Mouse (Mus musculus): ENCODE results near the gene Poldip3. TPM values are rescaled to one million over a fixed set of nuclear protein-coding genes. Genes with fewer than 3 reads are reported as not detected.

Gene Poldip3
- total and polyA plus RNA-seq, 3 experiments: 77.0 to 78.9 (median 77.2) TPM

GRCm38 (mm10) chr15:83084022-83084640 is 65.1 kb downstream of the Poldip3 start:
- no peaks in the 10 kb centered on the region for H3K9me3 ChIP-seq (replicated peaks; ENCODE audit: low read length)
- in situ Hi-C loops (cut with MboI; ENCODE audit: low pct_ligation_motif_present, low pct_unique_long_range_greater_than_20kb, low sequenced_read_pairs) (loop anchor here (25.0 kb wide), 1 partner anchor 822 kb away; the partner anchor contains the start of genes 1500009C09Rik and Sept3), dilution Hi-C loops (cut with MboI; ENCODE audit: extremely low pct_ligation_motif_present, extremely low pct_unique_long_range_greater_than_20kb, low sequenced_read_pairs) (no loop called here)
- no peaks in the 10 kb centered on the region for H3K27me3 ChIP-seq (replicated peaks)
- no peak overlapping the region for H3K4me2 ChIP-seq (ENCODE audit: insufficient read depth, low read depth, poor library complexity, severe bottlenecking)
- no peak for TF ChIP-seq UBTF (IDR thresholded peaks at IDR 0.05; ENCODE audit: low read depth, low read length)
- TF ChIP-seq USF1 (IDR thresholded peaks at IDR 0.05; ENCODE audit: low read depth, low read length): no peak
- no peak for TF ChIP-seq TCF12 (IDR thresholded peaks at IDR 0.05; ENCODE audit: low read depth, low read length)
- no peak for TF ChIP-seq POLR2A (IDR thresholded peaks at IDR 0.05; ENCODE audit: low read depth, low read length)
- no peak for TF ChIP-seq NRF1 (IDR thresholded peaks at IDR 0.05; ENCODE audit: low read depth, low read length)
- TF ChIP-seq MXI1 (IDR thresholded peaks at IDR 0.05; ENCODE audit: low read depth, low read length): no peak
- TF ChIP-seq CHD2 (IDR thresholded peaks at IDR 0.05; ENCODE audit: low read length): no peak
- TF ChIP-seq BHLHE40 (IDR thresholded peaks at IDR 0.05; ENCODE audit: low read depth, low read length): no peak
- no peak for TF ChIP-seq CTCF (conservative IDR thresholded peaks at IDR 0.05 in 1 of 2, IDR thresholded peaks at IDR 0.05 in 1 of 2; ENCODE audit: low read depth in 2 of 2, low read length in 2 of 2)
- H3K79me2 ChIP-seq (replicated peaks; ENCODE audit: control insufficient read depth, extremely low read depth, insufficient read depth, poor library complexity, severe bottlenecking): no peaks in the 10 kb centered on the region
- H3K9ac ChIP-seq (ENCODE audit: insufficient read depth, low read depth): no peak overlapping the region
- H3K27ac ChIP-seq (ENCODE audit: insufficient read depth, low read depth): no peak overlapping the region
- DNase-seq (ENCODE audit: extremely low read depth): no peak
- no peaks in the 10 kb centered on the region for H3K36me3 ChIP-seq (replicated peaks in 1 of 2; ENCODE audit: control insufficient read depth in 1 of 2, insufficient read depth in 1 of 2, low read length in 1 of 2)
- peaks cover 27 to 75% of the 10 kb centered on the region in 2 experiments for H3K4me1 ChIP-seq (ENCODE audit: control insufficient read depth in 1 of 2, insufficient read depth in 2 of 2)
- H3K4me3 ChIP-seq (replicated peaks in 1 of 3; ENCODE audit: low read depth in 2 of 3, low read length in 2 of 3, poor library complexity in 1 of 3): no peak overlapping the region

- in situ Hi-C loops (cut with MboI; ENCODE audit: low pct_ligation_motif_present, low pct_unique_long_range_greater_than_20kb, low sequenced_read_pairs): loop anchor here (25.0 kb wide), 1 partner anchor 821 kb away; the partner anchor contains the start of genes 1500009C09Rik and Sept3
- Histone ChIP-seq H3K4me3 (replicated peaks in 1 of 3; ENCODE audit: low read depth in 2 of 3, low read length in 2 of 3, poor library complexity in 1 of 3) (no peak overlapping the region), H3K9ac (ENCODE audit: insufficient read depth, low read depth) (no peak overlapping the region), H3K27me3 (replicated peaks) (no peaks in the 10 kb centered on the region), H3K4me1 (ENCODE audit: control insufficient read depth in 1 of 2, insufficient read depth in 2 of 2) (peaks cover 27 to 76% of the 10 kb centered on the region in 2 experiments), H3K27ac (ENCODE audit: insufficient read depth, low read depth) (no peak overlapping the region), H3K4me2 (ENCODE audit: insufficient read depth, low read depth, poor library complexity, severe bottlenecking) (no peak overlapping the region), H3K36me3 (replicated peaks in 1 of 2; ENCODE audit: control insufficient read depth in 1 of 2, insufficient read depth in 1 of 2, low read length in 1 of 2) (no peaks in the 10 kb centered on the region), H3K9me3 (replicated peaks; ENCODE audit: low read length) (no peaks in the 10 kb centered on the region), H3K79me2 (replicated peaks; ENCODE audit: control insufficient read depth, extremely low read depth, insufficient read depth, poor library complexity, severe bottlenecking) (no peaks in the 10 kb centered on the region)
- TF ChIP-seq RAD21 (IDR thresholded peaks at IDR 0.05; ENCODE audit: low read depth, low read length) (no peak), MAFK (IDR thresholded peaks at IDR 0.05; ENCODE audit: insufficient replicate concordance, low read length) (no peak)
- dilution Hi-C loops (cut with MboI; ENCODE audit: extremely low pct_ligation_motif_present, extremely low pct_unique_long_range_greater_than_20kb, low sequenced_read_pairs): no loop called here
- no peak for DNase-seq (ENCODE audit: extremely low read depth)
These were observed 65.7 kb downstream of the Poldip3 start for GRCm38 (mm10) chr15:83083530-83083929.

Other genes with a start within 250 kb of the Poldip3 start
- 47.2 and 49.2 TPM in 2 replicates for gene Tcf20, start 161.5 kb downstream of the Poldip3 start, total RNA-seq (2012; rRNA removed)
- 26.0 and 27.0 TPM in 2 replicates for gene Tcf20, start 161.5 kb downstream of the Poldip3 start, total RNA-seq (2014; rRNA removed)
- gene Tcf20, start 161.5 kb downstream of the Poldip3 start, polyA plus RNA-seq (2012; ENCODE audit: insufficient read length, low read depth): 28.5 and 29.0 TPM in 2 replicates
- 0.04 and 0.25 TPM in 2 replicates for gene Nfam1, start 116.1 kb downstream of the Poldip3 start, total RNA-seq (2012; rRNA removed)
- 0.20 and 0.23 TPM in 2 replicates for gene Nfam1, start 116.1 kb downstream of the Poldip3 start, total RNA-seq (2014; rRNA removed)
- gene Nfam1, start 116.1 kb downstream of the Poldip3 start, polyA plus RNA-seq (2012; ENCODE audit: insufficient read length, low read depth): 0.74 and 0.81 TPM in 2 replicates
- gene Serhl, start 59.9 kb downstream of the Poldip3 start, total RNA-seq (2012; rRNA removed): 48.8 and 59.5 TPM in 2 replicates
- gene Serhl, start 59.9 kb downstream of the Poldip3 start, total RNA-seq (2014; rRNA removed): 123 and 129 TPM in 2 replicates
- 52.0 and 57.6 TPM in 2 replicates for gene Serhl, start 59.9 kb downstream of the Poldip3 start, polyA plus RNA-seq (2012; ENCODE audit: insufficient read length, low read depth)
- 156 and 180 TPM in 2 replicates for gene Rrp7a, start 26.6 kb downstream of the Poldip3 start, total RNA-seq (2012; rRNA removed)
- 111 and 126 TPM in 2 replicates for gene Rrp7a, start 26.6 kb downstream of the Poldip3 start, total RNA-seq (2014; rRNA removed)
- gene Rrp7a, start 26.6 kb downstream of the Poldip3 start, polyA plus RNA-seq (2012; ENCODE audit: insufficient read length, low read depth): 262 and 284 TPM in 2 replicates
- 54.3 and 59.1 TPM in 2 replicates for gene Cyb5r3, start 23.2 kb upstream of the Poldip3 start, total RNA-seq (2012; rRNA removed)
- gene Cyb5r3, start 23.2 kb upstream of the Poldip3 start, total RNA-seq (2014; rRNA removed): 30.1 and 35.7 TPM in 2 replicates
- gene Cyb5r3, start 23.2 kb upstream of the Poldip3 start, polyA plus RNA-seq (2012; ENCODE audit: insufficient read length, low read depth): 92.7 and 102 TPM in 2 replicates
- gene A4galt, start 102.4 kb upstream of the Poldip3 start, total RNA-seq (2012; rRNA removed): 23.6 and 29.8 TPM in 2 replicates
- 14.8 and 15.9 TPM in 2 replicates for gene A4galt, start 102.4 kb upstream of the Poldip3 start, total RNA-seq (2014; rRNA removed)
- gene A4galt, start 102.4 kb upstream of the Poldip3 start, polyA plus RNA-seq (2012; ENCODE audit: insufficient read length, low read depth): 11.2 and 11.4 TPM in 2 replicates
- gene Arfgap3, start 200.9 kb upstream of the Poldip3 start, total RNA-seq (2012; rRNA removed): 21.7 and 23.7 TPM in 2 replicates
- gene Arfgap3, start 200.9 kb upstream of the Poldip3 start, total RNA-seq (2014; rRNA removed): 17.9 and 20.3 TPM in 2 replicates
- 11.0 and 13.8 TPM in 2 replicates for gene Arfgap3, start 200.9 kb upstream of the Poldip3 start, polyA plus RNA-seq (2012; ENCODE audit: insufficient read length, low read depth)

Data from CH12.LX (cell line).